Mouse (Mus musculus) brain, embryonic 18.5 days (tissue): ENCODE measurements around the gene Zfhx3.

Experiments
- DNase-seq: peaks from one replicate; pipeline ENCODE4 v3.0.0-alpha.2; 2012; ENCODE audit warnings: low read depth, low spot score

Gene Zfhx3

GRCm38 (mm10) chr8:108699454-108700345, 757.3 kb downstream of the Zfhx3 start:
- no peak for DNase-seq

DNA sequence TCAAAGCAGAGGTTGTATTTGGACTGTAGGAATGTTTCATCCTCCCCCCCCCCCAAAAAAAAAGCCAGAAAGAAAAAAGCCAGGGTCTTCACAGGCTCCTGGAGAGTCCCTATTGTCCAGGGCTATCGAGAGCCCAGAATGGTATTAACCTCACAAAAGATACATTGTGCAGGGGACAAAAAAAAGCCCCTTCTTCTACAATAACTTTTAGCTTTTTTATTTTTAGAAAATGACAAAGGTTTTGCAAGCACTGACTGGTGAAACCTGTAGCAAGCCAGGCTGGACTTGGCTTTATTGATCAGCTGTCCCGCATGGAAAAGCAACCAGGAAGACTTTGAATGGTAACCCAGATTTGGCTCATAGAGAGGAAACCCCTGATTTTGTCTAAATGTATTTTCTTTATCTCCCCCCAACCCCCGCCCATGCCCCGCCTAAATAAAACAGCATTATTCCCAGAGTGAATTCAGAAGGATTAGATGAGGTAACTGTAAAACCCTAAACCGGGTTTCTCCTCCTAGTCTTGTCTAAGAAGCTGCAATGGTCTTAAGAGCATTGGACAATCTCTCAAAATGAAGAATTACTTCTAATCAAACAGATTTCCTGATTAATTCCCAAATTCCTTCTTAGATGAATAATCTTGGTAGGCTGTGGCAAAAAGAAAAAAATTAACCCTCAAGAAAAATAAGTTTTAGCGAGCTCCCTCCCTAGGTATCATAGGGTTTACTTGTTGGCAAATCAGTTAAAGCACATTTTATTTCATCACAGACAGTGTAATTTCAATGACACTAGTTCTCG, 759.1 kb downstream of the Zfhx3 start:
- DNase-seq = no peak

DNA sequence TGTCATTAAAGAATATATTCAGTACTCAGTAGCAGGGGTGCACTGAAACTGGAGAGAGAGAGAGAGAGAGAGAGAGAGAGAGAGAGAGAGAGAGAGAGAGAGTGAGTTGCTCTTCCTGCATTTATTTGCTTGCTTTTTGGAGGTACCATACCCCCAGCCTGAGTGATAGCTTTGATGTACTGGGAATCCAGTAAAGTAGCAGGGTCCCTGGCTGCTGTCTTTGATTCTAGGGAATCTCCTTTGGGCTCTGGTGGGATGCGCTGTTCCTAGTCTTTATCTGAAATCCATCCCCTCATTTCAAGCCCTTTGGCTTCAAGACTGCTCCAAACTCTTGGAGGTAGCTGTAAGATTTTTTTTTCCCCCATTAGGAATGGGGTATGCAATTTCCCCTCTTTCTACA, 759.8 kb downstream of the Zfhx3 start:
- DNase-seq = no peak

GRCm38 (mm10) chr8:108705751-108706150, 763.3 kb downstream of the Zfhx3 start:
- no peak for DNase-seq

GRCm38 (mm10) chr8:108706491-108706847, 764.0 kb downstream of the Zfhx3 start:
- DNase-seq = no peak

GRCm38 (mm10) chr8:108706848-108707541, 764.6 kb downstream of the Zfhx3 start:
- DNase-seq = no peak

GRCm38 (mm10) chr8:108707576-108708281, 765.3 kb downstream of the Zfhx3 start:
- no peak for DNase-seq

DNA sequence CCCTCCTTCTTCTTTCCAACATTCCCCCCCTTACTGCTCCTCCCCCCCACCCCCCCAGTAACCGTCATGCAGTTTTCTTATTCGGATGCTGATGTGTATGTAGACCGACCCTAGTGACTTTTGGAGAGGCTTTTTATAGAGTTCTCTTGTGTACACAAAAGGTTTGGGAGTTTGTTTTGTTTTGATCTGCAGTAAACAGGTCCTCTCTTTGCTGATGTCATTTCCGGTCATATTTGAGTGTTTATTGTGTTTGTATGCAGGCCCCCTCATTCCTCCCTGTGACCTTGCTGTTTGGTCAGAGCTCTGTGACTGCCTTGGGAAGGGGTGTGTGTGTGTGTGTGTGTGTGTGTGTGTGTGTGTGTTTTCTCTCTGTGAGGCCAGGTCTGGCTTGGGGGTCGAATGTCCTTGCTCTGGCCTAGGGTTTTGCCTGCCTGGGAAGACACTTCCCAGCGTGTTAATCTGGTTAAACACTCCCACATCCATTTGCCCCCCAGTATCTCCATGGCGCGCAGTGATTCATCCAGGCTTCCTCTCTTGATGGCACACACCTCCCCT, 766.5 kb downstream of the Zfhx3 start:
- DNase-seq = no peak

GRCm38 (mm10) chr8:108709441-108709840, 767.0 kb downstream of the Zfhx3 start:
- no peak for DNase-seq

- no peak for DNase-seq
Measured at GRCm38 (mm10) chr8:108709928-108710606, 767.6 kb downstream of the Zfhx3 start.

- no peak for DNase-seq
Measured at GRCm38 (mm10) chr8:108710607-108711489, 768.4 kb downstream of the Zfhx3 start.

DNA sequence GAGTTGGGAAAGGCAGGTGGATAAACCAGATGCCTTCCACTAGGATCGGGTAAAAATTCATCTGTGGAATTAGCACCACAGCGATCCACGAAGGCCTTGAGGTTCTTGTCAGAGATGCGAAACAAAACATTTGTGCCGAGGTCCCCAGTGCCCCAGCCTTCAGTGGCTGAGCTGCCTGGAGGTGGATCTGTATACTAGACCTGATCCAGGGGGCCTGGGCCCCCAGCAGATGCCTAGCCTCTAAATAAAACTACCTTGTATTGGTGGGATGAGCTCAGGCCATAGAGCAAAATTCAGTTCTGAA, 769.0 kb downstream of the Zfhx3 start:
- DNase-seq = no peak

GRCm38 (mm10) chr8:108712001-108712411, 769.6 kb downstream of the Zfhx3 start:
- no peak for DNase-seq

DNA sequence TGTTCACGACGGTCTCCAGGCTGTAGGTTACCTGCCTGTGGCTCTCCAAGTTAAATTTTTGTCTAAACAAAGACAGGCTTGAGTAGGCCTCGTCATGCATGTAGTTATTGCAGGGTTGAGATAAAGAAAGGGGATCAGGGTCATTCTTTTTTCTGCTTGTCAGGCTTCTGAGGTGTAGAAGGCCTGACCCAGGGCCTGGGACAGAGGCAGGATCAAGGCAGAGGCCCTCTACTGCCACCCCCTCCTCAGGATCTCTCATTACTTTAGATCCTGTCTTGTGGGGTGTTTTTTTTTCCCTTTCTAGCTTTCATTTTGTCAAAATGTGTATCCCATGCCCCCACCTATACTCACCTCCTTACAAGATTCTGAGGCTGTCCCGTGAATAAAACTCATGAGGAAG, 770.2 kb downstream of the Zfhx3 start:
- no peak for DNase-seq

DNA sequence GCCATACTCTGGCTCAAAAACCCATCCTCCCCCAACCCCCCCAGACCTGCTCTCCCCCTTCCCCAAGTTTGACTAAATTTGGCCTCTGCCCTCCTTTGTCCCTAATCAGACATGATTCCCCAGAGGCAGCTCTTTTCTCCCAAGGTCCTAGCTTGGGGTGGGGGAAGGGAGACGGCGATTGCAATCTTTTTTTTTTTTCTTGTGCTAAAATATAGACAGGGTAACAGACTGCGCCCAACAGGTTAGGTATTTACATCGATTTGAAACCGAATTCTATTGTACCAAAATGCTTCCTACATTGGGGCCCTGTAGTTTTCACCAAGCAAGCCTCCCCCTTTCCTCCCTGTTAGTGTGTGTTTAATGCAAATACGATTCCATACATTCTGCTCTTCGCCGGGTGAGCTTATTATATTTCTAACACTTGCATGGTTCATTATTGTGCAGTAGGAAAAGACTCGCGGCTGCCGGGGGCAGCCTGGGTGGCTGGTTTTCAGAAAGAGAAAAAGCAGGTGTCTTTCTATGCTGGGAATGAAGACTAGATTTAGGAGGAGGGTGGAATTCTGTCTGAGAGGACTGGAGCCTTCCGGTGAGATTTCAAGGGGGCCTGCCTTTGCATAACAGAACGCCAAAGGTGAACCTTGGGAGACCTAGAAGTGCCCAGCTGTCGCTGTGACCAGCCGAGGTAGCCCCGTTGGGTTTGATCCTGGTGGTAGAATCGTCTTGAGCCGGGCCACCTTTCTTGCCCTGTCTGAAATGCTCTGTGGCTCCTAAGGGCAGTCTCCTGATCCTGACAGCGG, 771.1 kb downstream of the Zfhx3 start:
- DNase-seq = no peak

- DNase-seq = no peak
Measured at GRCm38 (mm10) chr8:108714143-108714635, 771.7 kb downstream of the Zfhx3 start.

DNA sequence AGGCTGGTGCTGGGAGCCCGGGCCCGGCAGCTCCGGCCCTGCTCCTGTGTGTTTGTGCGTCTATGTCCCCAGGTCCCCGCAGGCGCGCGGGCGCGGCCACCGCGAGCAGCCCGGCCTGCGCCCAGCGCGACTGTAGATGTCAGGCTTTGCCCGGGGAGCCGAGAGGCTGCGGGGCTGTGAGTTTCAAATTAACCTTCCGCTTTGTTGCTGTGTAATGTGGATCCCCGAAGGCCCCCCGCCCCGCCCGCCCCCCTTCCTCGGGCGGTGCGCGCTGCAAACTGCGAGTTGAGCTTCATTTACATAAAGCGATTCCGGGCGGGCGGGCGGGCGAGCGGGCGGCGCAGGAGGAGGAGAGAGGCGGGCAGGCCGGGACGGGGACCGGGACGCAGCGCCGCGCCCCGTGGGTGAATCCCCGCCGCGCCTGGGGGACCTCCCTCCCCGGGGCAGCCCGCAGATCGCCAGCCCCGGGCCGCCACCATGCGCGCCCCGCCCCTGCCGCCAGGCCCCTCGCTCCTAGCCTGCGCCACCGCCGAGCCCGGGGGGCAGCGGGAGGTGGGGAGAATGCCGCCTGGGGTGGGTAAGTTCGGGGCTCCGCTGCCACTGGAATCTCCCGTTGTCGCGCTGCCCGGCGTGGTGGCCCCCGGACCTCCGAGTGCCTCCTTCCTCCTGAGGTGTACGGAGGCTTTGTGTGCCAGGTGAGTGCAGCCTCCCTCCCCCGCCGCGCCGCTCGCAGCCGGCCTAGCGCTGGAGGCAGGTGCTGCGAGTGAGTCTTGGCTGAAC, 772.4 kb downstream of the Zfhx3 start:
- DNase-seq = no peak

DNA sequence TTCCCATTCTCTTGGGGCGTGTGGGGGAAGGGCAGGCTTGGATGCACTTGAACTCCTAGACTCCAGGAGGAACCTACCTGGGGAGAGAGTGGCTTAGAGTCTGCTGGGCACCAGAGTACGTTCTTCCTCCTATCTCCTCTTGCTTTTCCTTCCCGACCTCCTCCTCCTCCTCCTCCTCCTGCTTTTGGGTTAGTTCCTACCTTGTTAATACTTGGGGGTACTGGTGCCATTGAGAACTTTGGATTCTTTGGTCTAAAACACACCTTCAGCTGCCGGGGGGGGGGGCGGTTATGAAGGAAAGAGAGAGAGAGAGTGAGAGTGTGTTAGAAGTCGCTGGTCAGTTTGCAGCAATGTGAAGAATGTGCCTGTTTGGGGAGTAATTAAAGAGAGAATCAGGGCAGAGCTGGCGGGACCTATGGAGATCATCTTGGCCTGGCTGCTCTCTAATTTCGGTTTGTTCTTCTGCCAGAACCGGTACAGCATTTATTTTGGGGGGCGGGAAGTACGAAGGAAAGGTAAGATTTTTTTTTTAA, 773.0 kb downstream of the Zfhx3 start:
- DNase-seq = no peak
